Comparison of ENCODE assay signal across 8 mouse cellular contexts in genomic region chr9:46599931-46600708, GRCm38 (mm10).
A peak's percentile ranks its signal among the peaks of the same experiment; 100 is the strongest.
DNase-seq lines count a peak whose midpoint lies in the region; ATAC-seq and TF ChIP-seq lines count a peak whose summit lies in the region.

No protein-coding gene starts in this region.

- intact Hi-C loops in left cerebral cortex, postnatal 14 days (cut with DNase I) = loop anchor here (5.0 kb wide), 2 partner anchors 88 to 208 kb away; no protein-coding TSS in a partner anchor

- no peaks in the 10 kb centered on the region for H3K36me3 ChIP-seq in limb, embryonic 12.5 days
- no peaks in the 10 kb centered on the region for H3K36me3 ChIP-seq in limb, embryonic 10.5 days
- H3K36me3 ChIP-seq in small intestine, adult 2 months (ENCODE audit: control insufficient read depth, insufficient read depth, low read length) = no peaks in the 10 kb centered on the region
- H3K36me3 ChIP-seq in kidney, embryonic 14.5 days (ENCODE audit: control insufficient read depth, insufficient read depth, low read length) = no peaks in the 10 kb centered on the region

- no peak overlapping the region for H3K4me3 ChIP-seq in limb, embryonic 12.5 days (replicated peaks)
- no peak overlapping the region for H3K4me3 ChIP-seq in limb, embryonic 10.5 days
- H3K4me3 ChIP-seq in small intestine, adult 2 months (ENCODE audit: low read depth, low read length) = no peak overlapping the region
- H3K4me3 ChIP-seq in kidney, embryonic 14.5 days (ENCODE audit: low read length) = no peak overlapping the region

- peak overlapping the region; percentile 3; the same call in 1 of the 2 replicates for H3K27ac ChIP-seq in limb, embryonic 12.5 days
- no peak overlapping the region for H3K27ac ChIP-seq in limb, embryonic 10.5 days
- peak overlapping the region; percentile 0; the same call in 1 of the 2 replicates for H3K27ac ChIP-seq in small intestine, adult 2 months (ENCODE audit: insufficient read depth, low read depth, low read length)
- no peak overlapping the region for H3K27ac ChIP-seq in kidney, embryonic 14.5 days (ENCODE audit: low read depth, low read length)

- WGBS in limb, embryonic 12.5 days = 17% methylated on average over 8 of the region's 8 CpGs
- WGBS in limb, embryonic 10.5 days = 25% methylated on average over 8 of the region's 8 CpGs
- WGBS in small intestine, adult 2 months = 16% methylated on average over 8 of the region's 8 CpGs
- WGBS in kidney, embryonic 14.5 days = 27% methylated on average over 8 of the region's 8 CpGs

- no peaks in the 10 kb centered on the region for H3K27me3 ChIP-seq in limb, embryonic 12.5 days
- 0 out of 2 replicates have a peak, but pooled peaks cover 5% of the 10 kb centered on the region for H3K27me3 ChIP-seq in limb, embryonic 10.5 days (ENCODE audit: low read depth, poor library complexity, severe bottlenecking)
- no peaks in the 10 kb centered on the region for H3K27me3 ChIP-seq in small intestine, adult 2 months (ENCODE audit: control insufficient read depth, insufficient read depth, low read length)
- no peaks in the 10 kb centered on the region for H3K27me3 ChIP-seq in kidney, embryonic 14.5 days (ENCODE audit: control insufficient read depth, insufficient read depth, low read length)

- no peak overlapping the region for H3K9ac ChIP-seq in limb, embryonic 12.5 days (replicated peaks)
- H3K9ac ChIP-seq in kidney, embryonic 14.5 days (ENCODE audit: low read depth, low read length) = no peak overlapping the region

- H3K4me1 ChIP-seq in limb, embryonic 12.5 days (replicated peaks) = peaks cover 22% of the 10 kb centered on the region
- peaks cover 31% of the 10 kb centered on the region for H3K4me1 ChIP-seq in limb, embryonic 10.5 days
- H3K4me1 ChIP-seq in small intestine, adult 2 months (ENCODE audit: control insufficient read depth, insufficient read depth, insufficient read length, low read length) = peaks cover 10% of the 10 kb centered on the region; the same call in 1 of the 2 replicates
- no peaks in the 10 kb centered on the region for H3K4me1 ChIP-seq in kidney, embryonic 14.5 days (ENCODE audit: control insufficient read depth, insufficient read depth, low read length)

- no peak for TF ChIP-seq CTCF in small intestine, adult 2 months (IDR thresholded peaks at IDR 0.05; ENCODE audit: extremely low read depth, insufficient read length, insufficient replicate concordance, low read depth, low read length)

- DNase-seq in limb, embryonic 10.5 days (ENCODE audit: low spot score) = no peak
- peak; percentile 65 to 70 for DNase-seq in cerebellum, postnatal 10 days
- DNase-seq in frontal cortex, postnatal 36 days (ENCODE audit: low spot score in 2 of 2) = peak; percentile 55 to 76
- DNase-seq in left cerebral cortex, postnatal 14 days (ENCODE audit: low spot score in 2 of 2) = peak; percentile 80 to 85
- DNase-seq in B cell, adult 2 months = no peak

- H3K4me2 ChIP-seq in limb, embryonic 12.5 days = no peak overlapping the region
- no peak overlapping the region for H3K4me2 ChIP-seq in kidney, embryonic 14.5 days (replicated peaks; ENCODE audit: low read depth, low read length)

- no peak for TF ChIP-seq POLR2A in small intestine, adult 2 months (IDR thresholded peaks at IDR 0.05; ENCODE audit: low read depth, low read length)

- no peaks in the 10 kb centered on the region for H3K9me3 ChIP-seq in limb, embryonic 12.5 days
- H3K9me3 ChIP-seq in limb, embryonic 10.5 days (replicated peaks) = no peaks in the 10 kb centered on the region
- H3K9me3 ChIP-seq in kidney, embryonic 14.5 days (ENCODE audit: control insufficient read depth, low read length) = no peaks in the 10 kb centered on the region

- no peak for ATAC-seq in limb, embryonic 12.5 days (ENCODE audit: insufficient number of reproducible peaks, insufficient read depth, low FRiP score, low TSS enrichment, low read depth)
- no peak for ATAC-seq in kidney, embryonic 14.5 days (ENCODE audit: low FRiP score, low TSS enrichment)

Comparison
In these comparisons a context has a peak if more than half of its experiments do, and no peak if none do; other contexts are left out.
1. H3K27ac ChIP-seq: peak in limb, embryonic 12.5 days (single experiment) and small intestine, adult 2 months (single experiment); none in limb, embryonic 10.5 days (single experiment) and kidney, embryonic 14.5 days (single experiment).
2. DNase-seq: peak in cerebellum, postnatal 10 days (2 of 2), frontal cortex, postnatal 36 days (2 of 2) and left cerebral cortex, postnatal 14 days (2 of 2); none in limb, embryonic 10.5 days (single experiment) and B cell, adult 2 months (0 of 2).